Mouse (Mus musculus) left cerebral cortex, postnatal 36 days (tissue): ENCODE measurements around the gene Fat3. TPM values are rescaled to one million over a fixed set of nuclear protein-coding genes. Genes with fewer than 3 reads are reported as not detected.

Experiments
- DNase-seq, 2 experiments: peaks; one replicate each; pipeline ENCODE4 v3.0.0; 2021 to 2022; ENCODE audit warnings: low spot score in 2 of 2, mixed read lengths in 1 of 2
- intact Hi-C: fragments of 180-260 bp; cut with DNase I; formaldehyde crosslinking; loops from one replicate; pipeline ENCODE4 v1.15.1; 2025
- total RNA-seq, 2 experiments: library from RNA; stranded (reverse); gene quantifications; 2 replicates each; pipeline ENCODE4 v1.2.3; 2021

Gene Fat3
- total RNA-seq, 2 experiments from 2014 or later = 73.1 to 78.6 TPM

- intact Hi-C loops = loop anchor here (10.0 kb wide), 1 partner anchor 177 kb away; no protein-coding TSS in a partner anchor
- no peak for DNase-seq
Observed at GRCm38 (mm10) chr9:15937837-15938514, 563.1 kb downstream of the Fat3 start.

- intact Hi-C loops = loop anchor here (10.0 kb wide), 1 partner anchor 184 kb away; no protein-coding TSS in a partner anchor
- DNase-seq = no peak
Observed at GRCm38 (mm10) chr9:15930928-15931443, 570.1 kb downstream of the Fat3 start.

GRCm38 (mm10) chr9:15928331-15928730, 572.8 kb downstream of the Fat3 start:
- DNase-seq = no peak
- intact Hi-C loops = loop anchor here (10.0 kb wide), 1 partner anchor 576 kb away; the partner anchor contains the start of gene Fat3

- intact Hi-C loops = loop anchor here (10.0 kb wide), 1 partner anchor 577 kb away; the partner anchor contains the start of gene Fat3
- DNase-seq = no peak
Observed at GRCm38 (mm10) chr9:15927378-15928083, 573.6 kb downstream of the Fat3 start.

- intact Hi-C loops = loop anchor here (10.0 kb wide), 1 partner anchor 580 kb away; the partner anchor contains the start of gene Fat3
- DNase-seq = no peak
Observed at GRCm38 (mm10) chr9:15925237-15925636, 575.8 kb downstream of the Fat3 start.

GRCm38 (mm10) chr9:15920271-15920670, 580.8 kb downstream of the Fat3 start:
- no peak for DNase-seq
- intact Hi-C loops = loop anchor here (10.0 kb wide), 1 partner anchor 585 kb away; the partner anchor contains the start of gene Fat3

- intact Hi-C loops = loop anchor here (10.0 kb wide), 1 partner anchor 585 kb away; the partner anchor contains the start of gene Fat3
- DNase-seq = no peak
Observed at GRCm38 (mm10) chr9:15919373-15920005, 581.6 kb downstream of the Fat3 start.

- intact Hi-C loops = no loop called here
- DNase-seq = no peak
Observed at GRCm38 (mm10) chr9:15916600-15916999, 584.5 kb downstream of the Fat3 start.

GRCm38 (mm10) chr9:15912735-15913134, 588.4 kb downstream of the Fat3 start:
- intact Hi-C loops = no loop called here

GRCm38 (mm10) chr9:15909397-15910113, 591.5 kb downstream of the Fat3 start:
- intact Hi-C loops = no loop called here
- no peak for DNase-seq

More at GRCm38 (mm10) chr9:15912735-15913134, 588.4 kb downstream of the Fat3 start:
- DNase-seq = no peak

GRCm38 (mm10) chr9:15903948-15904750, 596.9 kb downstream of the Fat3 start:
- intact Hi-C loops = no loop called here
- no peak for DNase-seq

- intact Hi-C loops = no loop called here
- no peak for DNase-seq
Observed at GRCm38 (mm10) chr9:15898112-15898511, 603.0 kb downstream of the Fat3 start.

- DNase-seq = no peak
Observed at GRCm38 (mm10) chr9:15886756-15887155, 614.3 kb downstream of the Fat3 start.

GRCm38 (mm10) chr9:15880754-15881153, 620.3 kb downstream of the Fat3 start:
- intact Hi-C loops = loop anchor here (1.0 to 5.0 kb wide), 2 partner anchors 128 to 195 kb away; no protein-coding TSS in a partner anchor

More at GRCm38 (mm10) chr9:15886756-15887155, 614.3 kb downstream of the Fat3 start:
- intact Hi-C loops = no loop called here

GRCm38 (mm10) chr9:15880160-15880603, 620.9 kb downstream of the Fat3 start:
- DNase-seq = no peak

More at GRCm38 (mm10) chr9:15880754-15881153, 620.3 kb downstream of the Fat3 start:
- no peak for DNase-seq

GRCm38 (mm10) chr9:15874506-15875160, 626.5 kb downstream of the Fat3 start, which contains the start of gene Mtnr1b:
TSS of gene Mtnr1b (minus strand) at chr9:15874556.
- DNase-seq = no peak
- intact Hi-C loops = no loop called here

More at GRCm38 (mm10) chr9:15880160-15880603, 620.9 kb downstream of the Fat3 start:
- intact Hi-C loops = loop anchor here (1.0 to 5.0 kb wide), 2 partner anchors 128 to 195 kb away; no protein-coding TSS in a partner anchor

- DNase-seq = no peak
- intact Hi-C loops = no loop called here
Observed at GRCm38 (mm10) chr9:15870013-15870412, 631.1 kb downstream of the Fat3 start.
